Mouse (Mus musculus) layer of hippocampus, adult 8-10 months (tissue): ENCODE measurements around the gene Tmem242. TPM values are rescaled to one million over a fixed set of nuclear protein-coding genes. Genes with fewer than 3 reads are reported as not detected.

Source experiments
- DNase-seq, 2 experiments: peaks; one replicate each; pipeline ENCODE4 v3.0.0; 2022; ENCODE audit warnings: low spot score in 2 of 2
- total RNA-seq, 4 experiments: library from RNA; stranded (reverse); gene quantifications; 2 replicates each; pipeline ENCODE4 v1.2.4; 2022

Tmem242 gene
- total RNA-seq, 4 experiments from 2014 or later: 69.3 to 73.1 (median 71.8) TPM

GRCm38 (mm10) chr17:5416518-5416917 is 23.5 kb downstream of the Tmem242 start:
- no peak for DNase-seq

DNA sequence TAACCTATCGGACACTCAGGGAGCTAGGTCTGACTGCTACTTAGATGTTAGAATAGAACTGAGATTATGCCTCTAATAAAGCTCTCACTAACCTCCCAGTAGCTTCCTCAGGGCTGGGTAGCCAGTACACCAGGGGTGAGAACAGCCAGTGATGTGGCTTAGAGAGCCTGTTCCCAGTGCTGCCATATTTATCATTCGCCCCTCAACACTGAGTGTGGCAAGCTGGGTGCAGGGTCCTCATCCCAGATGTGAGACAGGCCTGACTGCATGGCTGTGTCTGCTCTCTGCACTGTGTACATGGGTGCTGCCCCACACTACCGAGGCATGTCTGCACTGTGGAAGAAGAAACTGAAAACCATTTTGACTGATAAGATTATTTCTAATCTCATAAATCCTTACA is 26.0 kb downstream of the Tmem242 start:
- no peak for DNase-seq

DNA sequence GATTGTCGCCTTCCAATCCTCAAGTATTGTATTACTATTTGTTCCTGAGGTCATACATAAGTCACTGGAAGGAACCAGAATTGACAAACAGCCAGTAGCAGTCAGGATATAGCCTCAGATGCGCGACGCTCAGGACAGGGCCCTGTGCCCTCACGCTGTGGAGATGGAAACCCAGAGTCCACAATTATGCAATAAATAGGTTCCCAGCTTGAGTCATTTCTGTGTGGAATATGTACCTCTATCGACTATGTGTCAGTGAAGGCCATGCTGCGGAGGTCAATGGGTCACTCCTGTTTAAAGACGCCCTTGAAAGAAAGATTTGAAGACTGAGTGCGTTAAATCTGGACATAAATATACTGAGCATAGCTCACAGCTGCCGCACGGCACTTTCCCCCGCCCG is 26.7 kb downstream of the Tmem242 start:
- no peak for DNase-seq

DNA sequence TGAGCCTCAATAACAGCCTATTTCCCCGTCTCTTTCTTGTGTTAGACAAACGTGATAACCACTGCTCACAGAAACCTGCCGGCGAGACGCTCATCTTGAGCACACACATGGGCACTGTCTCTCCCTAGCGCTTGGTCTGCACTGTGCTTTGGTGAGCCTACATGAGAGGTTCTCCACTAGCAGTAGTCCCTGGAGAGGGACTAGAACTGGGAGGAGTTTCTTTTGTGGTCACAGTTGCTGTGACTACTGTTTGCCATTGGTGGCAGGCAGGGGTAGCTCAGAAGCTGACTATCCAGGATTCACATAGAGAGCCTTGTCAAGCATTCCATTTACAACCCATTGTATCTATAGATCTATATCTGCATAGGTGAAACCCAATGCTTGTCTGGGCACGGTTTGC is 27.3 kb downstream of the Tmem242 start:
- no peak for DNase-seq

GRCm38 (mm10) chr17:5412301-5412700 is 27.8 kb downstream of the Tmem242 start:
- DNase-seq: no peak

DNA sequence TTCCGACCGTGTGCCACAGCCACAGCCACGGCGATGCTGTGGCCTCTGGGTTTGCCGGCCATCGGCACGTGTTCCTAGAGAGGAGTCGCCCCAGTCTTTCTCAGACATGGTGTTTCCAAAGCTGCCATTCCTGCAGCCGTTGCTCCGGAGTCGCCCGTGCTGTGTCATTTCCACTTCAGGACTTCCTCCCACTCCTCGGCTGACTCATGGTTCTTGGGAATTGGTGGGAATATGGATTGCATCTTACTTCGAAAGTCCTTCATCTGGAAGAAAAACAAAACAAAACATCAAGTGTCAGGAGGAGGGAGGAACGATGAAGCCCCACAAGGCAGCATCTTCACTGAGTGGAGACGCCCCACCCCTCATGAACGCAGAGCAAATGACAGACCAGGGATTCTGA is 28.9 kb downstream of the Tmem242 start:
- DNase-seq: no peak

- no peak for DNase-seq
These were observed 29.7 kb downstream of the Tmem242 start for GRCm38 (mm10) chr17:5410336-5410735.

DNA sequence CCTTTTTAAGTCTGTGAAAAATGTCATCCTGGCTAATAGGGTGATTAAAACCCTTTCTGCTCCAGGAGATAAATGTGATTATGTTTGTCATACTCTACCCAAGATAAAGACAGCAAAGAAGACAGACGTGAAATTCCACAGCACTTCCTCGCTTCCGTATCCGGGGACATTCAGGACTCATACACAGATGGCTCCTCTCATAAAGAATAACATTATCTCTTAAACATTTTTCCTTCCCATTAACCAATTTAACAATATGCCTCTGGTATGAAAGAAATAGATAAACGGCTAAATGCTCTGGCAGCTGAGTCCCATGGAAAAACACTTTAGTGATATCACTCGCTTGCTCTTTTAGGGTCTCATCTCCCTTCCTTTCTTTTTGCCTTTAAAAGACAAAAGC is 33.0 kb downstream of the Tmem242 start:
- no peak for DNase-seq

- DNase-seq: no peak
These were observed 33.5 kb downstream of the Tmem242 start for GRCm38 (mm10) chr17:5406566-5406965.

DNA sequence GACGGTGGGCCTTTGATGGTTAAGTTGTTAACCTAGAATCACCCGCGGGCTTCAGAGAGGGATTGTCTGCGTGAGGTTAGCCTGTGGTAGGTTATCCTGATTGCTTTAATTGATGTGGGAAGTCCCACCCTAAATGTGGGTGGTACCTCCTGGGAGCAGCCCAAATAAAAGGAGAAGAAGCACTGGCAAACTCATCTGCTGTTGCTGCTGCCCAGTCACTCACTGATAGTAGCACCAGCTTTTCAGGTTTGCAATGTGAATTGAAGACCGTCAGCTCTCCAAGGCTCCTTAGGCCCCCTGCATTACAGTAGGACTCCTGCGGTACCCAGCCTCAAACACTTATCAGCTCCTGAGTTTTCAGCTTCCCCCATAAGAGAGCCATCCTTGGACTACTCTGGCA is 36.2 kb downstream of the Tmem242 start:
- no peak for DNase-seq

DNA sequence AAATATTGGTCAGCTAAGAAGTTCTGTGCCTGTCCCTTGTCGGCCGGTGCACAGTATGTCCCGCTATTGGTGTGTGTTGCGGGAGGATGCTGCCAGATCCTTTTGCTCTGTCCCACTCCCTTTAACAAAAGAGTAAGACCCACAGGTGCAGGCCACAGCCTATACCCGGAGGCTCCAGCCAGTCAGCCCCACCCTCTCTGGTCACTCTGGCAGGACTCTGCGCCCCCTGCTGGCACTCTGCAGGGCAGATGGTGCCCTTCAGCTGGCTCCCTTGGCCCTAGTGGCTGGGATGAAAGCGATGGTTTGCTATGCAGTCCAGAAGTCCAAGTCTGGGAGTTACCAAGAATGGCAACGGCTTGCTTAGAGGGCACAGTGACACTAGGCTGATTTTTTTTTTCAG is 37.4 kb downstream of the Tmem242 start:
- DNase-seq: peak; percentile 62 to 66

DNA sequence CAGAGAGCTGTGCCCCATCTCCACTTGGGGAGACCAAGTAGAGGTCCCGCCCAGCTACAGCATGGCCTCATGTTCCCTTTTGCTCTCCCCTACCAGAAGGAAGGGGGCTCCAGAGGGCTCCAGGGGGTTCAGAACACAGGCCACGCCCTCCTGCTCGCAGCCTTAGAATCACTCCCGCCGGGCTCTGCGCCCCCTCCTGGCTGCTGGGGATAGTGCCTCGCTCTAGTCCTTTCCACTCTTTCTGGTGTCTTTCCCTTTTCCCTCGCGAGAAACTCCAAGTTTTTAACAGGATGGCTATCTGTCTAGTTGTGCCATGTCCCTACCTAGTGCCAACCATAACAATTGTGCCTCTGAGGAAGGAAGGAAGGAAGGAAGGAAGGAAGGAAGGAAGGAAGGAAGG is 38.0 kb downstream of the Tmem242 start:
- DNase-seq: peak in 1 of 2 experiments; percentile 55

DNA sequence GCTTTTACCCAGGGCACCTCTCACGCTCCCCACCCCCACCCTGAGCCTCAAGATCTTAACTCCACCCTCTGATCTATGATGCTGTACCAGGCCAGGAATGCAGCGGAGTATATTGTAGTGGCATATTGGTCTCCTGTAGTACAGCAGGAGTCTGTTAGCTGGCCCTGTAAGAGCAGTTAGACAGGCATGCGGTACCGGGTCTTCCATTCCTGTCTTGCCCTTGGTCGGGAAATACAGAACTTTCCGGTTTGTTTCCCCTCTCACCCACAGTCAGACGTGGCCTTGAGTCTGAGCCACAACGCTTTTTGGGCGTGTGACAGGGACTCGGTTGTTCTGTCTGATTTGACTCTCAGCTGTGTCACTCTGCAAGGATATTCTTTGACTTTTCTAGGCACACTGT is 38.8 kb downstream of the Tmem242 start:
- DNase-seq: no peak

- DNase-seq: no peak
These were observed 39.5 kb downstream of the Tmem242 start for GRCm38 (mm10) chr17:5400435-5401090.

DNA sequence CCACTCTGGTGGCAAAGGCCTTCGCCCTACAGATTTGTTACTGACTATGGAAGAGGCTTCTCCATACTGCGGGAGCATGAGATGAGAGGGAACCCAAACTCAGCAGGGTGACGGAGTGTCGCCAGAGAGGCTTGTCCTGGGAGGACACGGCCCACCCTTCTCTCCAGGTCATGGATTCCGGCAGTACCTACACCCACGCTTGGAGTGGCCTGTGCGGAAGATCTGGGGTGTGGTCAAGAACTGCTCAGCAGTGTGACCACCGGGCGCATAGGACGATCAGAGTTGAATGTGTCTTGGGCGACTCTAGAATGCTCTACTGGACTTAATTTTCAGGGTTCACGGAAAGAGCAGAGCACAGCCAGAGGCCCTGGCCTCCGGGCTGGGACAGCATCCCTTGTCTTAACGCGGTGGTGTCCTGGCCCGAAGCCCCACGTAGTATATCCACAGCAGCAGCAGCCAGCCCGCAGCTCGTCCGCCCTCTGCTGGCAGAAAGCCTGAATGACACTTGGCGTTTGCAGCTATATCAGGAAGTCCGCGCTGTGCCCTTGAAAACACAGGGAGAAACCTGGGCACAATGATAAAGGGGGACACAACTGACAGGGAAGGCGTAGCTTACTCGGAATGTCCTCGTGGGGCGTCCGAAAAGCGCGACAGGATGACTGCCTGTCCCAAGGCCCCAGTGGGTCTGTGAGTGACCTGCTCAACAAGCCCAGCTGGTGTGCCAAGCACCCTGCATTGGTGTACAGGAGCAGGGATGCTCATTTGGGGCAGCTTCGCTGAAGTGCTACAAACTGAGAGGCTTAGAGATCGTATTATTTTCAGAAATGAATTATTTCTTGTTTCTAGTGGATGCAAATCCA is 42.7 kb downstream of the Tmem242 start:
- DNase-seq: peak; percentile 62 to 89

DNA sequence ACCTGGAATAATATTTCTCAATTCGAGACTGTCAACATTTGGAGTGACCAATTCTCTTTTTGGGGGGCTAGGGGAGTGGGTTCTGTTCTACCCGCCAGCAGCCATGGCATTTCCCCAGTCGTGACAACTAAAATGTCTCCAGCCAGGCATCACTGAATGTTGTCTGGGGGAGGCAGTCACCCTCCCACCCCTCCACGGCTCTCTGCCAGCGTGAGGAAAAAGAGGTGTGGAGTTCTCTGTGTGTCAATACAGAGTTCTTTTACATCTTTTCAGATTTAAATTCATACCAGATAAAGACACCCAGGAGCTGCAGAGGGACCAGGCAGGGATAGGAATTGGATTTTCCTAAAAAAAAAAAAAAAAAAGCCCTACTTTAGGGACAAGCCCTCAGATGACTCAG is 43.8 kb downstream of the Tmem242 start:
- DNase-seq: no peak

GRCm38 (mm10) chr17:5395454-5396205 is 44.4 kb downstream of the Tmem242 start:
- DNase-seq: no peak

DNA sequence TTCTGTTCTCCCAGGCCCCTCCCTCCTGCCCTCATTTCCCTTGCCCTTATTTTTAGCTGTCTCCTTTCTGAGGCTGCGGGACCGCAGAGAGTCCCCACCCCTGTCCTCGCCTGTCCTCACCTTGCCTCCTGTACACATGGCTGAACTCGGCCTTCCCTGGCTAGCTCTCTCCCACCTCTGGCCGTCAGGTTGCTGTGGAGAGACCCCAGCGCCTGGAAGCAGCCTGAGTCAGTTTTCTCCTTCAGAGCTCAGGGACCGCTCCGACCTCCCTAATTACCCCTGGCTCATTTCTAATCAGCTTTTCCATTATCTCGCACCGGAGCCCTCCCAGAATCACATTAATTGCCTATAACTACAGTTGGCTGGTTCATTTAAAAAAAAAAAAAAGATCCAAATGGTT is 49.4 kb downstream of the Tmem242 start:
- no peak for DNase-seq

DNA sequence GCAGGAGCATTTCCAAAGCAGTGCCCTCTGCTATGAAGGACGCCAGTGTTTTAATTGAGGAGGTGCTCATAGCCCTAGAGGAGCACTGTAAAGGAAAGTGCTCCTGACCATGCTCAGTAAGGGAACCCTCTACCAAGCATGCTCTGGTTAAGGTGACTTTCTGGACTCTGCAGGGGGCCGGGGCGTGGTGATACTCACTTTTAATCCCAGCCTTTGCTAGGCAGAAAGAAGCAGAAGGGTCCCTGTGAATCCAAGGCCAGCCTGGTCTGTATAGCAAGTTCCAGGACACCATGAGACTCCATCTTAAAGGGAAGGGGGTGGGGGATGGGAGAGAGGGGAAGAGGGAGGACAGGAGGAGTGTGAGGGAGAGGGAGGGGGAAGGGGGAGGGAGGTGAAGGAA is 51.7 kb downstream of the Tmem242 start:
- DNase-seq: no peak

DNA sequence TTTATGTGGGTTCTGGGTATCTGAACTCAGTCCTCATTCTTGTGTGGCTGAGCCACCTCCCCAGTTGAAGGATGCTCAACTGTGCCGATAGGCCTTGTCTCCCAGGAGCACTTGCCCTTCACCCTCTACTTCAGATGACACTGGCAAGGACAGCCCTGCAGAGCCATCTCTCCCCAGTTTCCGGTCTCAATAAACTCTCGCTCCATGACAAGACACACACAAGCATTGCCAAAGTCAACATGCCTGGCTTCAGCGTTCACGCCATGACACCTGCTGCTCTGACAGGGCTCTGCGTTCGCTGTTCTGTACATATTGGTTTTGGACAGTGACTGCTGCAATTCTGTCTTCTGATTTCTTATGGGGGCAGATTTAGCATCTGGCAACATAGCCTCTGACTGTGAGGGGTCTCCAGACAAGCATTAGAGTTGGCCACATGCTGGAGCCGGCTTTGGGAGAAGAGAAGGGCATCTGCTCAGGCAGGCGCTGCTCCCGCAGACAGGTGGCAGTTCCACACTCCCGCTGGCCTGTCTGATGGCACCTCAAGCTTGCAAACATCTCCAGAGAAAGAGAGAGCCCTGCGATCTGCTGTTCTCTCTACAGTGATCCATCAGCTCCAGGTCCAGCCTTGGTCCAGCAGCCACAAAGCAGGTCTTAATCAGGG is 53.0 kb downstream of the Tmem242 start:
- DNase-seq: no peak

DNA sequence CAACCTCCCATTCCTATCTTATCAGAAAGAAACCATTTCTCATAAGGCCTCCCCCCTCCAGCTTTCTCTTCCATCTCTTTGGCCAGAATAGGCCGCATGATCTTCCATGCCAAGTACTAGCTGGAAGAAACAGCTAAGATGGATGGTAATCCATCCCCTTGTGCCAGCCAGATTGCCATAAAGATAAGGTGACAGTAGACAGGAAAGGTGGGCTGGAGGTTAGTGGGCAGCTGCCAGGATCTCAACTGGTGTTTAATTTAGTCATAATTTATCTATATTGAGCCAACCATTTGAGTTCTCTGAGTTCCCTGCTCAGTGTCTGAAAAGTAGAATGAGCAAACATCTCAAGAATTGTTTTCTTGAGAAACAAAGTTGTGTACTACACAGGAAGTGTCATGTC is 54.4 kb downstream of the Tmem242 start:
- DNase-seq: no peak

DNA sequence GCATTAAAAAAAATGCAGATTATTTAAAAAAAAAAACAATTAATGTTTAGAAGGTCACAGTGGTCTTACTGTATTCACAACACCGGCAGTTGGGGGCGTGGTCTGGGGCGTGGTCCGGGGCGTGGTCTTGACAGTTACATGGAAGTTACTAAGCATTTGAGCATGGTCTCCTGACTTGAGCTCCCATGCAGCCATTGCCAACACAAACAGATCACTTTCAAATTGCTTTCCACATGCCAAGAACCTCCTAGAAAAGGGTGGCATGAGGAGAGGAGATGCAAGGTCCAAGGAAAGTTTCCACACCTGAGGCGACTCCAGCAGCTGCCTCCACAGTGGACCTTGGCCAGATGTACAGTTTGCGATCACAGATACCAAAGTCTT is 62.1 kb downstream of the Tmem242 start:
- DNase-seq: no peak
